Mouse (Mus musculus) MEL (cell line): ENCODE results near the gene Cd99l2. TPM values are rescaled to one million over a fixed set of nuclear protein-coding genes. Genes with fewer than 3 reads are reported as not detected.

Experiments
- DNase-seq: peaks from one replicate; pipeline ENCODE4 v3.0.0; 2011; ENCODE audit warnings: low read depth, low spot score
- H3K27ac ChIP-seq: 2 replicates; pipeline ENCODE4 v1.5.1; 2012; ENCODE audit warnings: low read depth, mild to moderate bottlenecking, control low read depth, low read length, moderate library complexity; ENCODE audit not compliant: control insufficient read depth
- H3K27me3 ChIP-seq, 2 experiments: fragments of 150-350 bp in 1 of 2; sonication (generic) in 1 of 2; 2 replicates each; pipeline ENCODE4 v1.6.1; 2012; ENCODE audit warnings: low read length in 2 of 2, mild to moderate bottlenecking in 2 of 2, improper control_type of control experiment in 1 of 2, moderate library complexity in 1 of 2; ENCODE audit not compliant: insufficient read depth in 2 of 2, control insufficient read depth in 1 of 2
- H3K36me3 ChIP-seq, 2 experiments: 2 replicates each; pipeline ENCODE4 v1.6.1; 2012 to 2014; ENCODE audit warnings: low read length in 2 of 2, improper control_type of control experiment in 1 of 2, inconsistent platforms in 1 of 2, mild to moderate bottlenecking in 1 of 2; ENCODE audit not compliant: insufficient read depth in 2 of 2, control insufficient read depth in 1 of 2
- H3K4me1 ChIP-seq, 2 experiments: fragments of 150-350 bp in 1 of 2; sonication (generic) in 1 of 2; 2 replicates each; pipeline ENCODE4 v1.6.1; 2012; ENCODE audit warnings: low read length in 2 of 2, improper control_type of control experiment in 1 of 2, mild to moderate bottlenecking in 1 of 2; ENCODE audit not compliant: insufficient read depth in 2 of 2, control insufficient read depth in 1 of 2
- H3K4me3 ChIP-seq, 2 experiments: fragments of 150-350 bp in 1 of 2; sonication (generic) in 1 of 2; 2 replicates each; pipeline ENCODE4 v1.5.1; 2012; ENCODE audit warnings: low read depth in 2 of 2, low read length in 2 of 2, mild to moderate bottlenecking in 2 of 2, moderate library complexity in 2 of 2, control low read depth in 1 of 2, improper control_type of control experiment in 1 of 2; ENCODE audit not compliant: control insufficient read depth in 1 of 2, insufficient read depth in 1 of 2
- H3K79me2 ChIP-seq: 2 replicates; pipeline ENCODE4 v1.6.1; 2012; ENCODE audit warnings: mild to moderate bottlenecking, low read length, moderate library complexity; ENCODE audit not compliant: control insufficient read depth, poor library complexity, insufficient read depth
- H3K9ac ChIP-seq: 2 replicates; pipeline ENCODE4 v1.6.1; 2012; ENCODE audit warnings: low read depth, mild to moderate bottlenecking, control low read depth, low read length, moderate library complexity; ENCODE audit not compliant: control insufficient read depth, poor library complexity, severe bottlenecking
- H3K9me3 ChIP-seq: fragments of 150-350 bp; sonication (generic); replicated peaks from 2 replicates; pipeline ENCODE4 v1.6.1; 2012; ENCODE audit warnings: mild to moderate bottlenecking, low read length, improper control_type of control experiment, moderate library complexity; ENCODE audit not compliant: insufficient read depth
- BHLHE40 ChIP-seq: IDR thresholded peaks from 2 replicates; pipeline ENCODE4 v1.6.1; 2012; ENCODE audit warnings: low read depth, mild to moderate bottlenecking, inconsistent platforms, low read length, improper control_type of control experiment, borderline replicate concordance
- CHD1 ChIP-seq: IDR thresholded peaks from 2 replicates; pipeline ENCODE4 v1.6.1; 2012; ENCODE audit warnings: low read depth, mild to moderate bottlenecking, inconsistent platforms, low read length, improper control_type of control experiment
- CTCF ChIP-seq, 3 experiments: IDR thresholded peaks in 2 of 3; conservative IDR thresholded peaks in 1 of 3; 2 replicates each; pipeline ENCODE4 v1.5.1; 2011 to 2012; ENCODE audit warnings: low read length in 3 of 3, low read depth in 2 of 3, mild to moderate bottlenecking in 2 of 3, improper control_type of control experiment in 1 of 3, inconsistent platforms in 1 of 3, mixed read lengths in 1 of 3, moderate library complexity in 1 of 3; ENCODE audit not compliant: control insufficient read depth in 1 of 3, insufficient read depth in 1 of 3, poor library complexity in 1 of 3, severe bottlenecking in 1 of 3
- E2F4 ChIP-seq: IDR thresholded peaks from 2 replicates; pipeline ENCODE4 v1.6.1; 2011; ENCODE audit warnings: low read depth, low read length, improper control_type of control experiment, borderline replicate concordance
- ELF1 ChIP-seq: IDR thresholded peaks from 2 replicates; pipeline ENCODE4 v1.6.1; 2014; ENCODE audit warnings: low read depth, mild to moderate bottlenecking, inconsistent platforms, low read length, improper control_type of control experiment, moderate library complexity
- JUND ChIP-seq: IDR thresholded peaks from 2 replicates; pipeline ENCODE4 v1.6.1; 2011; ENCODE audit warnings: low read depth, mild to moderate bottlenecking, improper control_type of control experiment, low read length
- KAT2A ChIP-seq: conservative IDR thresholded peaks from 2 replicates; pipeline ENCODE4 v1.6.1; 2012; ENCODE audit warnings: low read depth, low read length, improper control_type of control experiment, inconsistent platforms
- MAZ ChIP-seq: IDR thresholded peaks from 2 replicates; pipeline ENCODE4 v1.6.1; 2012; ENCODE audit warnings: low read depth, mild to moderate bottlenecking, inconsistent platforms, low read length, improper control_type of control experiment
- MEF2A ChIP-seq: IDR thresholded peaks from 2 replicates; pipeline ENCODE4 v1.6.1; 2014; ENCODE audit warnings: low read depth, mild to moderate bottlenecking, inconsistent platforms, low read length, improper control_type of control experiment; ENCODE audit not compliant: poor library complexity, insufficient replicate concordance, severe bottlenecking; ENCODE audit errors: extremely low read depth
- POLR2A ChIP-seq, 2 experiments: IDR thresholded peaks; 2 replicates each; pipeline ENCODE4 v1.6.1; 2011 to 2012; ENCODE audit warnings: low read length in 2 of 2, mild to moderate bottlenecking in 2 of 2, control low read depth in 1 of 2, improper control_type of control experiment in 1 of 2, low read depth in 1 of 2, moderate library complexity in 1 of 2; ENCODE audit not compliant: control insufficient read depth in 1 of 2, insufficient read depth in 1 of 2, poor library complexity in 1 of 2
- POLR2AphosphoS2 ChIP-seq: IDR thresholded peaks from 2 replicates; pipeline ENCODE4 v1.6.1; 2011; ENCODE audit warnings: low read length, improper control_type of control experiment
- POLR2AphosphoS5 ChIP-seq: IDR thresholded peaks from 2 replicates; pipeline ENCODE4 v1.6.1; 2012; ENCODE audit warnings: low read depth, borderline replicate concordance, mild to moderate bottlenecking, inconsistent platforms, low read length, moderate library complexity, mixed read lengths
- RAD21 ChIP-seq: IDR thresholded peaks from 2 replicates; pipeline ENCODE4 v1.6.1; 2011; ENCODE audit warnings: mild to moderate bottlenecking, low read depth, low read length, improper control_type of control experiment
- SMC3 ChIP-seq: IDR thresholded peaks from 2 replicates; pipeline ENCODE4 v1.6.1; 2011; ENCODE audit warnings: low read depth, low read length, improper control_type of control experiment
- TBP ChIP-seq: IDR thresholded peaks from 2 replicates; pipeline ENCODE4 v1.8.0; 2011; ENCODE audit warnings: low read depth, low read length, improper control_type of control experiment
- TCF12 ChIP-seq: IDR thresholded peaks from 2 replicates; pipeline ENCODE4 v1.6.1; 2014; ENCODE audit warnings: low read depth, mild to moderate bottlenecking, inconsistent platforms, low read length, improper control_type of control experiment, moderate library complexity
- USF1 ChIP-seq: IDR thresholded peaks from 2 replicates; pipeline ENCODE4 v1.6.1; 2014; ENCODE audit warnings: low read depth, mild to moderate bottlenecking, inconsistent platforms, low read length, improper control_type of control experiment, moderate library complexity
- ZC3H11A ChIP-seq: IDR thresholded peaks from 2 replicates; pipeline ENCODE4 v1.6.1; 2012; ENCODE audit warnings: low read depth, mild to moderate bottlenecking, inconsistent platforms, low read length, improper control_type of control experiment
- ZMIZ1 ChIP-seq: IDR thresholded peaks from 2 replicates; pipeline ENCODE4 v1.6.1; 2012; ENCODE audit warnings: low read depth, mild to moderate bottlenecking, inconsistent platforms, low read length, improper control_type of control experiment, moderate library complexity
- polyA plus RNA-seq, 2 experiments: library from polyadenylated mRNA; stranded (reverse) in 1 of 2; unstranded in 1 of 2; fragments of >175 nt in 1 of 2; fragments of >200 nt in 1 of 2; gene quantifications; 2 replicates each; pipeline versions ENCODE4 v1.2.1 to v1.2.4; 2012; ENCODE audit warnings: low replicate concordance in 2 of 2, low read depth in 1 of 2; ENCODE audit not compliant: insufficient read length in 2 of 2, insufficient read depth in 1 of 2, missing spikeins in 1 of 2
- total RNA-seq: library from RNA; depleted of rRNA; stranded (reverse); fragments of 300-350 nt; gene quantifications from 2 replicates; pipeline ENCODE4 v1.2.3, GENCODE M21; 2012

Gene Cd99l2
- total and polyA plus RNA-seq, 3 experiments: 7.9 to 12.0 TPM; not detected in 1

GRCm38 (mm10) chrX:71424852-71425251 is 67.8 kb downstream of the Cd99l2 start:
- TF ChIP-seq ZMIZ1: no peak
- no peak for TF ChIP-seq E2F4
- TF ChIP-seq SMC3: peak; percentile 72
- TF ChIP-seq RAD21: peak; percentile 59
- TF ChIP-seq ZC3H11A: peak; percentile 40
- peak in 2 of 3 experiments; percentile 49 to 59; a peak in 4 of 6 replicates for TF ChIP-seq CTCF (IDR thresholded peaks at IDR 0.05 in 2 of 3, conservative IDR thresholded peaks at IDR 0.05 in 1 of 3; ENCODE audit: control insufficient read depth in 1 of 3, insufficient read depth in 1 of 3, low read depth in 2 of 3, low read length in 3 of 3, poor library complexity in 1 of 3, severe bottlenecking in 1 of 3)
- no peak for TF ChIP-seq USF1
- no peak for TF ChIP-seq POLR2AphosphoS2
- Histone ChIP-seq H3K79me2 (no peaks in the 10 kb centered on the region), H3K4me1 (peaks cover 3 to 11% of the 10 kb centered on the region in 2 experiments; a peak in 3 of 4 replicates), H3K9ac (no peak overlapping the region), H3K4me3 (no peak overlapping the region), H3K9me3 (no peaks in the 10 kb centered on the region), H3K36me3 (peaks cover 0 to 9% of the 10 kb centered on the region in 2 experiments; a peak in 2 of 4 replicates), H3K27ac (no peak overlapping the region), H3K27me3 (no peaks in the 10 kb centered on the region)
- peak; percentile 28 for DNase-seq

- no peak overlapping the region for H3K27ac ChIP-seq
- no peaks in the 10 kb centered on the region for H3K4me1 ChIP-seq
- no peak for DNase-seq
- H3K27me3 ChIP-seq: no peaks in the 10 kb centered on the region
- H3K36me3 ChIP-seq: no peaks in the 10 kb centered on the region
- H3K9ac ChIP-seq: no peak overlapping the region
- no peaks in the 10 kb centered on the region for H3K9me3 ChIP-seq
- H3K79me2 ChIP-seq: no peaks in the 10 kb centered on the region
- no peak overlapping the region for H3K4me3 ChIP-seq
- TF ChIP-seq TBP: no peak
- TF ChIP-seq POLR2AphosphoS5: no peak
- TF ChIP-seq MEF2A: no peak
- TF ChIP-seq USF1: no peak
- no peak for TF ChIP-seq CHD1
- no peak for TF ChIP-seq POLR2A (IDR thresholded peaks at IDR 0.05; ENCODE audit: control insufficient read depth in 1 of 2, insufficient read depth in 1 of 2, low read depth in 1 of 2, low read length in 2 of 2, poor library complexity in 1 of 2)
- no peak for TF ChIP-seq JUND
- no peak for TF ChIP-seq MAZ
- no peak for TF ChIP-seq KAT2A
- no peak for TF ChIP-seq BHLHE40
- no peak for TF ChIP-seq TCF12
- TF ChIP-seq CTCF (IDR thresholded peaks at IDR 0.05 in 2 of 3, conservative IDR thresholded peaks at IDR 0.05 in 1 of 3; ENCODE audit: control insufficient read depth in 1 of 3, insufficient read depth in 1 of 3, low read depth in 2 of 3, low read length in 3 of 3, poor library complexity in 1 of 3, severe bottlenecking in 1 of 3): no peak
- TF ChIP-seq ELF1: no peak
Measured at GRCm38 (mm10) chrX:71413616-71414015, 79.0 kb downstream of the Cd99l2 start.
